Mouse (Mus musculus) erythroblast, embryonic 14.5 days (primary cell): ENCODE measurements around the gene Usp34.

Experiments used
- GATA1 ChIP-seq: IDR thresholded peaks from 2 replicates; pipeline ENCODE4 v1.6.1; 2012; ENCODE audit warnings: low read length, inconsistent platforms, mixed read lengths
- TAL1 ChIP-seq: IDR thresholded peaks from 3 replicates; pipeline ENCODE4 v1.6.1; 2012; ENCODE audit warnings: low read length, inconsistent platforms, mixed read lengths

- TF ChIP-seq GATA1 = no peak
- no peak for TF ChIP-seq TAL1
Observed at GRCm38 (mm10) chr11:23492048-23492790, 185.5 kb downstream of the Usp34 start.
